In the genomic region with DNA sequence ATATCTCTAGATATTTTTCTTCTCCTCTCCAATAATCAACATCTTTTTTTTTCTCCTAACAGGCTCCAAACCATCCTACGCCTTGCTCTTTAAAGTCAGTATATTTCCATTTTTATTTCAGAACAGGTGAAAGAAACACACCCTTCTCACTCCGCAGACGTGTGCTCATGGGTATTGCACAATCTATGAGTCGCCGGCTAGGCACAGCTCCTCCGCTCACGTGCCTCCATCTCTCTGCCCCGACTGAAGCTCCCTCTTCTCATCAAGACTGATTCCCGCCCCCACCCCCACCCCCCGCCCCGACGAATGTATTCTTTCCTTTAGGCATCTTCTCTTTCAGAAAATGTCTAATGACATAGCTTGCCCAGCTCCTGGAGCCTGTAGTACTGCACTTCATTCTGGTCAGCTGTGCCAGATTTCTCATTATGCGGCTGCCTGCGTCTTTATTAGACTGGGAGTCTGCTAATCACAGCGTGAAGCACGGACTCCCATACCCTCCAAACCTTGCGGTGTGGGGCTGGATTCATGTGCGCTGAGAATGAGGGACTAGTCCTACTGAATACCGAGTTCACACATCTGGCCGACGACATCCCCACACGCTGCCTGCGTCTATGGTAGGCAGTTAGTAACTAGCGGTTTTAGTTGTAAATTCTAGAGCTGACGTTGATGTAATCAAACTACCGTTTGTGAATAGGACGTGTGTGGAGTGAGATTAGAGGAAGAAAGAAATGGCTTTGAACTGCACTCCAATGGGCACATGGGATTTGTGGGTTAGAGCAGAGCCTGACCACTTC, we compare ENCODE assay signal across 11 mouse cellular contexts.
DNase-seq lines count a peak whose midpoint lies in the region; ATAC-seq and TF ChIP-seq lines count a peak whose summit lies in the region.
"Had no signal": no experiment of that assay in that cellular context is flagged by ENCODE, and none has a peak within 500 bp of the region (broad histone marks: within the 10 kb centered on the region; RNA-seq: fewer than 3 reads in every experiment).

No protein-coding gene starts in this region.

- no peaks in the 10 kb centered on the region for H3K27me3 ChIP-seq in hindbrain, embryonic 11.5 days (ENCODE audit: control insufficient read depth, insufficient read depth, low read length)
- H3K27me3 ChIP-seq in limb, embryonic 13.5 days = no peaks in the 10 kb centered on the region

- TF ChIP-seq POLR2A in olfactory bulb, adult 2 months (IDR thresholded peaks at IDR 0.05; ENCODE audit: insufficient read depth, low read depth, low read length) = no peak

- no peak overlapping the region for H3K4me2 ChIP-seq in hindbrain, embryonic 11.5 days (replicated peaks; ENCODE audit: low read depth, low read length)
- H3K4me2 ChIP-seq in limb, embryonic 13.5 days (replicated peaks) = peak overlapping the region; percentile 57

- 74% methylated on average over 27 of the region's 27 CpGs for WGBS in hindbrain, embryonic 11.5 days
- 31% methylated on average over 27 of the region's 27 CpGs for WGBS in limb, embryonic 13.5 days
- WGBS in olfactory bulb, adult 2 months = 37% methylated on average over 27 of the region's 27 CpGs

- H3K27ac ChIP-seq in hindbrain, embryonic 11.5 days (ENCODE audit: low read depth, low read length) = no peak overlapping the region
- H3K27ac ChIP-seq in limb, embryonic 13.5 days = no peak overlapping the region
- no peak overlapping the region for H3K27ac ChIP-seq in olfactory bulb, adult 2 months (ENCODE audit: insufficient read depth, low read depth, low read length)

- peak; percentile 49; the same call in 1 of the 2 replicates for ATAC-seq in hindbrain, embryonic 11.5 days (ENCODE audit: low FRiP score)
- ATAC-seq in limb, embryonic 13.5 days (ENCODE audit: low FRiP score, low read depth) = 0 out of 2 replicates have a peak, but pooled peaks have one; percentile 36
- ATAC-seq: intestine, postnatal 0 days had no signal

- H3K36me3 ChIP-seq in hindbrain, embryonic 11.5 days (ENCODE audit: control insufficient read depth, insufficient read depth, low read length) = no peaks in the 10 kb centered on the region
- H3K36me3 ChIP-seq in limb, embryonic 13.5 days = no peaks in the 10 kb centered on the region
- H3K36me3 ChIP-seq: G1E had no signal

- peak; percentile 23 to 25 for DNase-seq in right cerebral cortex, postnatal 10 days (ENCODE audit: low spot score in 2 of 2)
- DNase-seq in right cerebral cortex, postnatal 4 days = no peak
- DNase-seq in hindbrain, embryonic 11.5 days (ENCODE audit: low spot score) = peak; percentile 8
- no peak for DNase-seq in adrenal gland, postnatal 4 days (ENCODE audit: low spot score in 2 of 2)
- no peak for DNase-seq in gastrocnemius, adult 8-10 months (ENCODE audit: low spot score in 2 of 2)
- no peak for DNase-seq in adrenal gland, adult 18-20 months (ENCODE audit: low spot score in 2 of 2)
- DNase-seq: adrenal gland, postnatal 10 days had no signal

- no peak for TF ChIP-seq CTCF in olfactory bulb, adult 2 months (IDR thresholded peaks at IDR 0.05; ENCODE audit: insufficient read depth, low read depth, low read length)

- H3K4me1 ChIP-seq in hindbrain, embryonic 11.5 days (replicated peaks; ENCODE audit: control insufficient read depth, insufficient read depth, low read length) = no peaks in the 10 kb centered on the region
- peaks cover 16% of the 10 kb centered on the region for H3K4me1 ChIP-seq in limb, embryonic 13.5 days
- no peaks in the 10 kb centered on the region for H3K4me1 ChIP-seq in olfactory bulb, adult 2 months (ENCODE audit: control insufficient read depth, insufficient read depth, low read length)

- H3K4me3 ChIP-seq in hindbrain, embryonic 11.5 days (ENCODE audit: low read depth, low read length) = no peak overlapping the region
- H3K4me3 ChIP-seq in limb, embryonic 13.5 days = peak overlapping the region; percentile 21
- peak overlapping the region; percentile 16; the same call in 1 of the 2 replicates for H3K4me3 ChIP-seq in olfactory bulb, adult 2 months (ENCODE audit: insufficient read depth, low read depth, low read length)

- no peaks in the 10 kb centered on the region for H3K9me3 ChIP-seq in hindbrain, embryonic 11.5 days (ENCODE audit: control insufficient read depth, low read length)
- H3K9me3 ChIP-seq in limb, embryonic 13.5 days = 0 out of 2 replicates have a peak, but pooled peaks cover 5% of the 10 kb centered on the region

- no peak overlapping the region for H3K9ac ChIP-seq in hindbrain, embryonic 11.5 days (ENCODE audit: low read depth, low read length)
- H3K9ac ChIP-seq in limb, embryonic 13.5 days = 0 out of 2 replicates have a peak overlapping the region, but pooled peaks have one; percentile 25

Comparison
In these comparisons a context has a peak if more than half of its experiments do, and no peak if none do; other contexts are left out.
1. DNase-seq: peak in right cerebral cortex, postnatal 10 days (2 of 2) and hindbrain, embryonic 11.5 days (single experiment); none in right cerebral cortex, postnatal 4 days (single experiment), adrenal gland, postnatal 4 days (0 of 2), gastrocnemius, adult 8-10 months (0 of 2) and adrenal gland, adult 18-20 months (0 of 2).